Mouse (Mus musculus) stomach, postnatal 0 days (tissue): Measurements from ENCODE around the gene Cryzl2. TPM values are rescaled to one million over a fixed set of nuclear protein-coding genes. Genes with fewer than 3 reads are reported as not detected.

Source experiments
- ATAC-seq: fragments of 200-750 bp; cut with Nextera tagmentation; 2 replicates; pipeline ENCODE4 v1.8.0; 2017; ENCODE audit not compliant: low FRiP score, low TSS enrichment
- DNase-seq: peaks from one replicate; pipeline ENCODE4 v3.0.0-alpha.2; 2016; ENCODE audit warnings: low spot score
- H3K27ac ChIP-seq: fragments of 300-500 bp; sonication (generic); replicated peaks from 2 replicates; pipeline ENCODE4 v1.5.1; 2014; ENCODE audit warnings: mild to moderate bottlenecking, control low read depth
- H3K27me3 ChIP-seq: fragments of 300-500 bp; sonication (generic); 2 replicates; pipeline ENCODE4 v1.6.1; 2014; ENCODE audit warnings: low read length; ENCODE audit not compliant: control insufficient read depth, insufficient read depth
- H3K36me3 ChIP-seq: fragments of 300-500 bp; sonication (generic); 2 replicates; pipeline ENCODE4 v1.6.1; 2014; ENCODE audit warnings: low read length, mixed read lengths; ENCODE audit not compliant: control insufficient read depth, insufficient read depth
- H3K4me1 ChIP-seq: fragments of 300-500 bp; sonication (generic); replicated peaks from 2 replicates; pipeline ENCODE4 v1.6.1; 2014; ENCODE audit warnings: antibody characterized with exemption; ENCODE audit not compliant: control insufficient read depth, insufficient read depth
- H3K4me2 ChIP-seq: fragments of 300-500 bp; sonication (generic); replicated peaks from 2 replicates; pipeline ENCODE4 v1.6.1; 2014; ENCODE audit warnings: low read depth, mild to moderate bottlenecking, control low read depth, moderate library complexity
- H3K4me3 ChIP-seq: fragments of 300-500 bp; sonication (generic); 2 replicates; pipeline ENCODE4 v1.5.1; 2014; ENCODE audit warnings: low read depth, low read length, control low read depth
- H3K9ac ChIP-seq: fragments of 300-500 bp; sonication (generic); 2 replicates; pipeline ENCODE4 v1.6.1; 2014; ENCODE audit warnings: mild to moderate bottlenecking, low read length, control low read depth, mixed read lengths
- H3K9me3 ChIP-seq: fragments of 300-500 bp; sonication (generic); 2 replicates; pipeline ENCODE4 v1.6.1; 2016; ENCODE audit warnings: low read length; ENCODE audit not compliant: control insufficient read depth
- CTCF ChIP-seq: IDR thresholded peaks from 2 replicates; pipeline ENCODE4 v1.5.1; 2016; ENCODE audit warnings: antibody characterized with exemption, low read depth, mild to moderate bottlenecking, moderate library complexity
- EP300 ChIP-seq: optimal IDR thresholded peaks from 2 replicates; pipeline ENCODE3; 2016; ENCODE audit warnings: antibody characterized with exemption
- WGBS: fragments of 180-500 bp; shearing (Covaris S2); extraction: QIAGEN DNeasy Blood & Tissue Kit; methylation state at CpG from one replicate; pipeline ENCODE4 v1.1.7; 2014; 5-methylcytosine and 5-hydroxymethylcytosine counted together
- polyA plus RNA-seq: library from polyadenylated mRNA; unstranded; fragments of >200 nt; fragmentation: Nextera tagmentation; extraction: Ambion mirVana; gene quantifications from 2 replicates; pipeline ENCODE4 v1.2.1, GENCODE M21; 2015

Gene Cryzl2
- polyA plus RNA-seq, 1 experiment from 2014 or later = 14.8 TPM

- no peak overlapping the region for H3K9ac ChIP-seq
- peak overlapping the region; percentile 15; the same call in 1 of the 2 replicates for H3K4me2 ChIP-seq
- H3K36me3 ChIP-seq = no peaks in the 10 kb centered on the region
- H3K4me3 ChIP-seq = no peak overlapping the region
- no peak for ATAC-seq
- no peaks in the 10 kb centered on the region for H3K9me3 ChIP-seq
- TF ChIP-seq CTCF = no peak
- no peak for TF ChIP-seq EP300
- 0 out of 2 replicates have a peak overlapping the region, but pooled peaks have one; percentile 41 for H3K27ac ChIP-seq
- H3K4me1 ChIP-seq = no peaks in the 10 kb centered on the region
- WGBS = 35% methylated on average over 19 of the region's 19 CpGs
- H3K27me3 ChIP-seq = no peaks in the 10 kb centered on the region
- DNase-seq = no peak
Observed at GRCm38 (mm10) chr1:157443723-157444561, 14.4 kb upstream of the Cryzl2 start.

- Histone ChIP-seq H3K27me3 (no peaks in the 10 kb centered on the region), H3K4me2 (no peak overlapping the region), H3K9me3 (no peaks in the 10 kb centered on the region), H3K36me3 (no peaks in the 10 kb centered on the region), H3K9ac (no peak overlapping the region), H3K4me3 (no peak overlapping the region), H3K4me1 (peaks cover 2% of the 10 kb centered on the region; the same call in 1 of the 2 replicates), H3K27ac (no peak overlapping the region)
- 63% methylated on average over 13 of the region's 13 CpGs for WGBS
- ATAC-seq (no peak), DNase-seq (no peak)
- TF ChIP-seq CTCF (no peak), EP300 (no peak)
Observed at GRCm38 (mm10) chr1:157444632-157445300, 13.6 kb upstream of the Cryzl2 start.

- DNase-seq = no peak
Observed at GRCm38 (mm10) chr1:157445398-157445910, 12.9 kb upstream of the Cryzl2 start.

GRCm38 (mm10) chr1:157446325-157446724 is 12.1 kb upstream of the Cryzl2 start:
- no peak overlapping the region for H3K4me3 ChIP-seq
- H3K9ac ChIP-seq = no peak overlapping the region
- no peak overlapping the region for H3K27ac ChIP-seq
- DNase-seq (peak; percentile 56), ATAC-seq (no peak)
- TF ChIP-seq EP300 (no peak), CTCF (peak; percentile 71)
- H3K27me3 ChIP-seq = no peaks in the 10 kb centered on the region
- H3K9me3 ChIP-seq = no peaks in the 10 kb centered on the region
- peaks cover 3% of the 10 kb centered on the region; the same call in 1 of the 2 replicates for H3K4me1 ChIP-seq
- H3K4me2 ChIP-seq = no peak overlapping the region
- H3K36me3 ChIP-seq = no peaks in the 10 kb centered on the region
- 62% methylated on average over 7 of the region's 7 CpGs for WGBS

More at GRCm38 (mm10) chr1:157445398-157445910, 12.9 kb upstream of the Cryzl2 start:
- TF ChIP-seq CTCF = no peak
- TF ChIP-seq EP300 = no peak
- H3K9me3 ChIP-seq = no peaks in the 10 kb centered on the region
- no peaks in the 10 kb centered on the region for H3K27me3 ChIP-seq
- no peak overlapping the region for H3K4me2 ChIP-seq
- 91% methylated on average over 6 of the region's 6 CpGs for WGBS
- no peak overlapping the region for H3K9ac ChIP-seq
- H3K27ac ChIP-seq = no peak overlapping the region
- H3K36me3 ChIP-seq = no peaks in the 10 kb centered on the region
- no peak overlapping the region for H3K4me3 ChIP-seq
- ATAC-seq = no peak
- peaks cover 3% of the 10 kb centered on the region; the same call in 1 of the 2 replicates for H3K4me1 ChIP-seq

- ATAC-seq (no peak), DNase-seq (no peak)
- WGBS = 58% methylated on average over 4 of the region's 4 CpGs
- no peak overlapping the region for H3K27ac ChIP-seq
- H3K4me3 ChIP-seq = no peak overlapping the region
- H3K4me1 ChIP-seq = peaks cover 3% of the 10 kb centered on the region; the same call in 1 of the 2 replicates
- no peaks in the 10 kb centered on the region for H3K9me3 ChIP-seq
- no peak overlapping the region for H3K9ac ChIP-seq
- no peak overlapping the region for H3K4me2 ChIP-seq
- no peak for TF ChIP-seq CTCF
- TF ChIP-seq EP300 = no peak
- H3K36me3 ChIP-seq = no peaks in the 10 kb centered on the region
- H3K27me3 ChIP-seq = no peaks in the 10 kb centered on the region
Observed at GRCm38 (mm10) chr1:157447142-157447541, 11.2 kb upstream of the Cryzl2 start.
